Mouse (Mus musculus) CH12.LX (cell line): Measurements from ENCODE around the gene Idh2. TPM values are rescaled to one million over a fixed set of nuclear protein-coding genes. Genes with fewer than 3 reads are reported as not detected.

Source experiments
- DNase-seq: peaks from one replicate; pipeline ENCODE4 v3.0.0-alpha.2; 2013; ENCODE audit errors: extremely low read depth
- H3K27ac ChIP-seq: 2 replicates; pipeline ENCODE4 v1.5.1; 2012; ENCODE audit warnings: low read depth, mild to moderate bottlenecking, control low read depth, moderate library complexity; ENCODE audit not compliant: insufficient read depth
- H3K27me3 ChIP-seq: replicated peaks from 2 replicates; pipeline ENCODE3; 2012; ENCODE audit warnings: inconsistent platforms
- H3K36me3 ChIP-seq, 2 experiments: replicated peaks in 1 of 2; 2 replicates each; pipeline versions ENCODE3 to v1.6.1; 2012; ENCODE audit warnings: inconsistent platforms in 1 of 2, low read length in 1 of 2, mild to moderate bottlenecking in 1 of 2, mixed read lengths in 1 of 2, moderate library complexity in 1 of 2; ENCODE audit not compliant: control insufficient read depth in 1 of 2, insufficient read depth in 1 of 2
- H3K4me1 ChIP-seq, 2 experiments: 2 replicates each; pipeline ENCODE4 v1.6.1; 2012; ENCODE audit warnings: inconsistent platforms in 1 of 2, moderate library complexity in 1 of 2; ENCODE audit not compliant: insufficient read depth in 2 of 2, control insufficient read depth in 1 of 2
- H3K4me2 ChIP-seq: 2 replicates; pipeline ENCODE4 v1.6.1; 2012; ENCODE audit warnings: low read depth, mild to moderate bottlenecking, control low read depth; ENCODE audit not compliant: poor library complexity, insufficient read depth, severe bottlenecking
- H3K4me3 ChIP-seq, 3 experiments: fragments of 150-350 bp in 1 of 3; sonication (generic) in 1 of 3; replicated peaks in 1 of 3; 2 replicates each; pipeline versions ENCODE3 to v1.5.1; 2011 to 2012; ENCODE audit warnings: low read depth in 2 of 3, low read length in 2 of 3, mild to moderate bottlenecking in 2 of 3, moderate library complexity in 2 of 3, control low read depth in 1 of 3, improper control_type of control experiment in 1 of 3, inconsistent platforms in 1 of 3, mixed read lengths in 1 of 3; ENCODE audit not compliant: poor library complexity in 1 of 3
- H3K79me2 ChIP-seq: replicated peaks from 2 replicates; pipeline ENCODE4 v1.6.1; 2012; ENCODE audit warnings: mild to moderate bottlenecking, moderate library complexity; ENCODE audit not compliant: control insufficient read depth, poor library complexity, insufficient read depth, severe bottlenecking; ENCODE audit errors: extremely low read depth
- H3K9ac ChIP-seq: 2 replicates; pipeline ENCODE4 v1.6.1; 2012; ENCODE audit warnings: low read depth, mild to moderate bottlenecking, control low read depth, moderate library complexity; ENCODE audit not compliant: insufficient read depth
- H3K9me3 ChIP-seq: replicated peaks from 2 replicates; pipeline ENCODE3; 2012; ENCODE audit warnings: low read length, inconsistent platforms, mixed read lengths
- BHLHE40 ChIP-seq: IDR thresholded peaks from 2 replicates; pipeline ENCODE4 v1.6.1; 2011; ENCODE audit warnings: mild to moderate bottlenecking, low read depth, low read length, improper control_type of control experiment
- CHD1 ChIP-seq: IDR thresholded peaks from 2 replicates; pipeline ENCODE4 v1.6.1; 2012; ENCODE audit warnings: low read depth, low read length, improper control_type of control experiment, inconsistent platforms
- CHD2 ChIP-seq: IDR thresholded peaks from 2 replicates; pipeline ENCODE4 v1.6.1; 2011; ENCODE audit warnings: low read length, improper control_type of control experiment
- EP300 ChIP-seq: IDR thresholded peaks from 2 replicates; pipeline ENCODE4 v1.6.1; 2011; ENCODE audit warnings: low read length, improper control_type of control experiment
- ETS1 ChIP-seq: conservative IDR thresholded peaks from 2 replicates; pipeline ENCODE4 v1.6.1; 2012; ENCODE audit warnings: low read depth, mild to moderate bottlenecking, inconsistent platforms, low read length, improper control_type of control experiment, moderate library complexity
- GABPA ChIP-seq: IDR thresholded peaks from 2 replicates; pipeline ENCODE4 v1.6.1; 2012; ENCODE audit warnings: low read depth, low read length, improper control_type of control experiment, inconsistent platforms; ENCODE audit not compliant: insufficient replicate concordance
- HCFC1 ChIP-seq: IDR thresholded peaks from 2 replicates; pipeline ENCODE4 v1.6.1; 2012; ENCODE audit warnings: low read depth, mild to moderate bottlenecking, inconsistent platforms, low read length, improper control_type of control experiment
- IRF4 ChIP-seq: IDR thresholded peaks from 2 replicates; pipeline ENCODE4 v1.6.1; 2014; ENCODE audit warnings: low read depth, mild to moderate bottlenecking, inconsistent platforms, low read length, improper control_type of control experiment
- JUND ChIP-seq: conservative IDR thresholded peaks from 2 replicates; pipeline ENCODE4 v1.6.1; 2011; ENCODE audit warnings: low read depth, low read length, improper control_type of control experiment
- MAFK ChIP-seq: IDR thresholded peaks from 2 replicates; pipeline ENCODE4 v1.6.1; 2011; ENCODE audit warnings: low read length, improper control_type of control experiment; ENCODE audit not compliant: insufficient replicate concordance
- MAZ ChIP-seq: IDR thresholded peaks from 2 replicates; pipeline ENCODE4 v1.6.1; 2012; ENCODE audit warnings: low read depth, mild to moderate bottlenecking, inconsistent platforms, low read length, improper control_type of control experiment, moderate library complexity
- MEF2A ChIP-seq: IDR thresholded peaks from 2 replicates; pipeline ENCODE4 v1.6.1; 2014; ENCODE audit warnings: low read depth, mild to moderate bottlenecking, inconsistent platforms, low read length, improper control_type of control experiment, borderline replicate concordance
- MXI1 ChIP-seq: IDR thresholded peaks from 2 replicates; pipeline ENCODE4 v1.6.1; 2011; ENCODE audit warnings: mild to moderate bottlenecking, low read depth, low read length, improper control_type of control experiment
- NRF1 ChIP-seq: IDR thresholded peaks from 2 replicates; pipeline ENCODE4 v1.6.1; 2014; ENCODE audit warnings: low read depth, mild to moderate bottlenecking, inconsistent platforms, low read length, improper control_type of control experiment, moderate library complexity
- RAD21 ChIP-seq: IDR thresholded peaks from 2 replicates; pipeline ENCODE4 v1.6.1; 2011; ENCODE audit warnings: low read depth, mild to moderate bottlenecking, low read length, improper control_type of control experiment, moderate library complexity
- SIN3A ChIP-seq: IDR thresholded peaks from 2 replicates; pipeline ENCODE4 v1.6.1; 2012; ENCODE audit warnings: low read length, improper control_type of control experiment, inconsistent platforms
- TCF12 ChIP-seq: IDR thresholded peaks from 2 replicates; pipeline ENCODE4 v1.6.1; 2014; ENCODE audit warnings: low read depth, mild to moderate bottlenecking, inconsistent platforms, low read length, improper control_type of control experiment
- UBTF ChIP-seq: IDR thresholded peaks from 2 replicates; pipeline ENCODE4 v1.6.1; 2012; ENCODE audit warnings: low read depth, mild to moderate bottlenecking, inconsistent platforms, low read length, improper control_type of control experiment, moderate library complexity
- USF1 ChIP-seq: IDR thresholded peaks from 2 replicates; pipeline ENCODE4 v1.6.1; 2014; ENCODE audit warnings: low read depth, mild to moderate bottlenecking, inconsistent platforms, low read length, improper control_type of control experiment
- ZC3H11A ChIP-seq: IDR thresholded peaks from 2 replicates; pipeline ENCODE4 v1.6.1; 2012; ENCODE audit warnings: low read depth, mild to moderate bottlenecking, inconsistent platforms, low read length, improper control_type of control experiment
- ZKSCAN1 ChIP-seq: IDR thresholded peaks from 2 replicates; pipeline ENCODE4 v1.6.1; 2012; ENCODE audit warnings: low read depth, inconsistent platforms, low read length, improper control_type of control experiment, borderline replicate concordance
- ZMIZ1 ChIP-seq: IDR thresholded peaks from 2 replicates; pipeline ENCODE4 v1.6.1; 2012; ENCODE audit warnings: low read depth, mild to moderate bottlenecking, inconsistent platforms, low read length, improper control_type of control experiment
- ZNF384 ChIP-seq: IDR thresholded peaks from 2 replicates; pipeline ENCODE4 v1.6.1; 2012; ENCODE audit warnings: low read depth, low read length, improper control_type of control experiment, inconsistent platforms
- dilution Hi-C: fragments of 300-500 bp; cut with MboI; formaldehyde crosslinking; loops from 2 replicates; pipeline ENCODE4 v1.14.3; 2020; ENCODE audit warnings: low sequenced_read_pairs; ENCODE audit not compliant: extremely low pct_unique_long_range_greater_than_20kb, extremely low pct_ligation_motif_present
- in situ Hi-C: fragments of 300-500 bp; cut with MboI; formaldehyde crosslinking; loops from 3 replicates; pipeline ENCODE4 v1.14.3; 2019; ENCODE audit warnings: low sequenced_read_pairs, low pct_ligation_motif_present, low pct_unique_long_range_greater_than_20kb, mixed read lengths
- polyA plus RNA-seq: library from polyadenylated mRNA; unstranded; fragments of >175 nt; gene quantifications from 2 replicates; pipeline ENCODE4 v1.2.1, GENCODE M21; 2012; ENCODE audit warnings: low read depth; ENCODE audit not compliant: insufficient read length
- total RNA-seq, 2 experiments: library from RNA; depleted of rRNA; stranded (reverse); fragments of 300-350 nt in 1 of 2; fragments of >200 nt in 1 of 2; gene quantifications; 2 replicates each; pipeline ENCODE4 v1.2.3; 2012 to 2014

Gene Idh2
- total and polyA plus RNA-seq, 3 experiments = 13.6 to 96.4 (median 21.5) TPM

- Histone ChIP-seq H3K27ac (peak overlapping the region; percentile 93), H3K9ac (peak overlapping the region; percentile 67), H3K36me3 (peaks cover 0 to 29% of the 10 kb centered on the region in 2 experiments), H3K4me1 (peaks cover 48 to 96% of the 10 kb centered on the region in 2 experiments), H3K79me2 (peaks cover 29% of the 10 kb centered on the region), H3K27me3 (no peaks in the 10 kb centered on the region), H3K4me2 (peak overlapping the region; percentile 86), H3K4me3 (peak overlapping the region; percentile 34 to 48 (median 45)), H3K9me3 (no peaks in the 10 kb centered on the region)
- dilution Hi-C loops (no loop called here), in situ Hi-C loops (no loop called here)
- DNase-seq = no peak
- peak; percentile 51; the same call in 1 of the 2 replicates for TF ChIP-seq MEF2A
- TF ChIP-seq ETS1 = peak; percentile 72
- no peak for TF ChIP-seq HCFC1
- TF ChIP-seq IRF4 = peak; percentile 38; the same call in 1 of the 2 replicates
- no peak for TF ChIP-seq JUND
- peak; percentile 50 for TF ChIP-seq BHLHE40
- TF ChIP-seq MAFK = peak; percentile 22; the same call in 1 of the 2 replicates
- no peak for TF ChIP-seq RAD21
- TF ChIP-seq GABPA = no peak
- peak; percentile 78 for TF ChIP-seq MXI1
- TF ChIP-seq EP300 = no peak; the same call in 1 of the 2 replicates
- peak; percentile 47; the same call in 1 of the 2 replicates for TF ChIP-seq ZMIZ1
- TF ChIP-seq SIN3A = peak; percentile 80
- 0 out of 2 replicates have a peak, but pooled peaks have one; percentile 14 for TF ChIP-seq NRF1
- no peak for TF ChIP-seq ZKSCAN1
- peak; percentile 40; the same call in 1 of the 2 replicates for TF ChIP-seq MAZ
- TF ChIP-seq UBTF = no peak
- peak; percentile 45 for TF ChIP-seq CHD2
- no peak for TF ChIP-seq USF1
- peak; percentile 87 for TF ChIP-seq CHD1
- TF ChIP-seq ZNF384 = peak; percentile 88
- no peak for TF ChIP-seq ZC3H11A
- TF ChIP-seq TCF12 = peak; percentile 35; the same call in 1 of the 2 replicates
Measured at GRCm38 (mm10) chr7:80063902-80064736, 51.1 kb downstream of the Idh2 start.
